Mouse (Mus musculus) erythroblast, embryonic 14.5 days (primary cell): ENCODE data around the gene Uhrf1bp1.

ENCODE experiments used
- GATA1 ChIP-seq: IDR thresholded peaks from 2 replicates; pipeline ENCODE4 v1.6.1; 2012; ENCODE audit warnings: low read length, inconsistent platforms, mixed read lengths
- TAL1 ChIP-seq: IDR thresholded peaks from 3 replicates; pipeline ENCODE4 v1.6.1; 2012; ENCODE audit warnings: low read length, inconsistent platforms, mixed read lengths

DNA sequence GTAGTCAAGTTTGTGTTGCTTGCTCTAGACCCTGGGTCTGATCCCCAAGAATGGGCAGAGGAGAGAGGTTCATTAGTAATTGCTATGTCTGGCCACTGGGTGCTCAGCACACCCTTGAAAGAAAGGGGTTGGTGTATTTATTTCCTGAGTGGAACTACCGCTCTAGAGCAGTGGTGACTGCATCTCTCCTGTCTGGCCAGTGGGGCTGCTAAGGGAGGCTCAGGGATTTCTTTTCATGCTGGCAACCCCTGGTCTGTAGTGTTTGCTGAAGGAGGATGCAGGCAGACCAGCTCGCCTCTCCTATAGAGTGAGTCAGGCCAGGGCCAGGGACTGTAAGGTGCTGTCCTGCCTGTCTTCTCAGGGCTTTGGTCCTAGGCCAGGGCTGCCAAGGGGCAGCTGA is 90.9 kb downstream of the Uhrf1bp1 start:
- no peak for TF ChIP-seq GATA1
- no peak for TF ChIP-seq TAL1
